Mouse (Mus musculus): Measurements from ENCODE around the gene Eno1. TPM values are rescaled to one million over a fixed set of nuclear protein-coding genes. Genes with fewer than 3 reads are reported as not detected.
"Not testable (repeated sequence)": the region's sequence is repeated elsewhere in the genome, so short reads cannot be mapped to it uniquely, and the experiment has no call there.

Gene Eno1
- polyA plus RNA-seq, 1 experiment from 2014 or later: 1,515 TPM

- H3K4me2 ChIP-seq (replicated peaks; ENCODE audit: low read depth, low read length); H3K36me3 ChIP-seq (ENCODE audit: control insufficient read depth, insufficient read depth, low read length); H3K27ac ChIP-seq (ENCODE audit: low read depth, low read length); H3K4me3 ChIP-seq (ENCODE audit: low read depth, low read length); H3K9me3 ChIP-seq (ENCODE audit: control insufficient read depth, low read length); DNase-seq (ENCODE audit: low spot score); H3K27me3 ChIP-seq (ENCODE audit: control insufficient read depth, insufficient read depth, low read length); ATAC-seq (ENCODE audit: low FRiP score); H3K9ac ChIP-seq (ENCODE audit: low read depth, low read length); H3K4me1 ChIP-seq (replicated peaks; ENCODE audit: control insufficient read depth, insufficient read depth, low read length): not testable (repeated sequence)
- 86% methylated on average over 5 of the region's 7 CpGs for WGBS
Observed at GRCm38 (mm10) chr4:150279336-150279735, 42.8 kb downstream of the Eno1 start.

GRCm38 (mm10) chr4:150280002-150280401 lies 43.5 kb downstream of the Eno1 start:
- 0 out of 2 replicates have a peak overlapping the region, but pooled peaks have one; percentile 97 for H3K27ac ChIP-seq (ENCODE audit: low read depth, low read length)
- H3K4me1 ChIP-seq (replicated peaks; ENCODE audit: control insufficient read depth, insufficient read depth, low read length): 0 out of 2 replicates have a peak, but pooled peaks cover 3% of the 10 kb centered on the region
- H3K9ac ChIP-seq (ENCODE audit: low read depth, low read length): no peak overlapping the region
- no peaks in the 10 kb centered on the region for H3K27me3 ChIP-seq (ENCODE audit: control insufficient read depth, insufficient read depth, low read length)
- H3K9me3 ChIP-seq (ENCODE audit: control insufficient read depth, low read length): no peaks in the 10 kb centered on the region
- DNase-seq (ENCODE audit: low spot score) (no peak), ATAC-seq (ENCODE audit: low FRiP score) (no peak)
- no peaks in the 10 kb centered on the region for H3K36me3 ChIP-seq (ENCODE audit: control insufficient read depth, insufficient read depth, low read length)
- H3K4me3 ChIP-seq (ENCODE audit: low read depth, low read length): no peak overlapping the region
- no peak overlapping the region for H3K4me2 ChIP-seq (replicated peaks; ENCODE audit: low read depth, low read length)
- 80% methylated on average over 2 of the region's 2 CpGs for WGBS

GRCm38 (mm10) chr4:150280459-150280858 lies 43.9 kb downstream of the Eno1 start:
- Histone ChIP-seq H3K9ac (ENCODE audit: low read depth, low read length) (no peak overlapping the region), H3K9me3 (ENCODE audit: control insufficient read depth, low read length) (no peaks in the 10 kb centered on the region), H3K4me2 (replicated peaks; ENCODE audit: low read depth, low read length) (peak overlapping the region; percentile 54), H3K27ac (ENCODE audit: low read depth, low read length) (peak overlapping the region; percentile 97), H3K4me3 (ENCODE audit: low read depth, low read length) (no peak overlapping the region; the same call in 1 of the 2 replicates), H3K4me1 (replicated peaks; ENCODE audit: control insufficient read depth, insufficient read depth, low read length) (0 out of 2 replicates have a peak, but pooled peaks cover 3% of the 10 kb centered on the region), H3K27me3 (ENCODE audit: control insufficient read depth, insufficient read depth, low read length) (no peaks in the 10 kb centered on the region), H3K36me3 (ENCODE audit: control insufficient read depth, insufficient read depth, low read length) (no peaks in the 10 kb centered on the region)
- DNase-seq (ENCODE audit: low spot score) (peak; percentile 41), ATAC-seq (ENCODE audit: low FRiP score) (no peak)
- 51% methylated on average over 4 of the region's 4 CpGs for WGBS

GRCm38 (mm10) chr4:150281018-150281761 lies 44.7 kb downstream of the Eno1 start, which contains the start of gene Rere:
Gene Rere, plus strand, starts transcription at chr4:150281646.
- ATAC-seq (ENCODE audit: low FRiP score): peak; percentile 97
- Histone ChIP-seq H3K27ac (ENCODE audit: low read depth, low read length) (peak within 1 kb of the TSS; percentile 97), H3K9ac (ENCODE audit: low read depth, low read length) (peak within 1 kb of the TSS; percentile 99), H3K27me3 (ENCODE audit: control insufficient read depth, insufficient read depth, low read length) (no peaks in the 10 kb centered on the region), H3K9me3 (ENCODE audit: control insufficient read depth, low read length) (no peaks in the 10 kb centered on the region), H3K4me3 (ENCODE audit: low read depth, low read length) (peak within 1 kb of the TSS; percentile 100), H3K36me3 (ENCODE audit: control insufficient read depth, insufficient read depth, low read length) (no peaks in the 10 kb centered on the region), H3K4me1 (replicated peaks; ENCODE audit: control insufficient read depth, insufficient read depth, low read length) (0 out of 2 replicates have a peak, but pooled peaks cover 3% of the 10 kb centered on the region), H3K4me2 (replicated peaks; ENCODE audit: low read depth, low read length) (peak within 1 kb of the TSS; percentile 54)
- peak; percentile 100 for DNase-seq (ENCODE audit: low spot score)
- WGBS: under 1% methylated on average over 57 of the region's 60 CpGs

- Histone ChIP-seq H3K4me1 (replicated peaks; ENCODE audit: control insufficient read depth, insufficient read depth, low read length) (0 out of 2 replicates have a peak, but pooled peaks cover 3% of the 10 kb centered on the region), H3K4me2 (replicated peaks; ENCODE audit: low read depth, low read length) (peak overlapping the region; percentile 46), H3K9ac (ENCODE audit: low read depth, low read length) (peak overlapping the region; percentile 99), H3K27me3 (ENCODE audit: control insufficient read depth, insufficient read depth, low read length) (no peaks in the 10 kb centered on the region), H3K36me3 (ENCODE audit: control insufficient read depth, insufficient read depth, low read length) (no peaks in the 10 kb centered on the region), H3K4me3 (ENCODE audit: low read depth, low read length) (peak overlapping the region; percentile 100), H3K27ac (ENCODE audit: low read depth, low read length) (peak overlapping the region; percentile 93), H3K9me3 (ENCODE audit: control insufficient read depth, low read length) (no peaks in the 10 kb centered on the region)
- peak; percentile 70 for DNase-seq (ENCODE audit: low spot score)
- 2% methylated on average over 47 of the region's 50 CpGs for WGBS
- ATAC-seq (ENCODE audit: low FRiP score): peak; percentile 33; the same call in 1 of the 2 replicates
Observed at GRCm38 (mm10) chr4:150281891-150282630, 45.5 kb downstream of the Eno1 start.

GRCm38 (mm10) chr4:150282631-150283334 lies 46.3 kb downstream of the Eno1 start:
- Histone ChIP-seq H3K4me3 (ENCODE audit: low read depth, low read length) (peak overlapping the region; percentile 100), H3K4me2 (replicated peaks; ENCODE audit: low read depth, low read length) (peak overlapping the region; percentile 46), H3K9ac (ENCODE audit: low read depth, low read length) (peak overlapping the region; percentile 99), H3K27ac (ENCODE audit: low read depth, low read length) (peak overlapping the region; percentile 80), H3K9me3 (ENCODE audit: control insufficient read depth, low read length) (no peaks in the 10 kb centered on the region), H3K36me3 (ENCODE audit: control insufficient read depth, insufficient read depth, low read length) (no peaks in the 10 kb centered on the region), H3K4me1 (replicated peaks; ENCODE audit: control insufficient read depth, insufficient read depth, low read length) (0 out of 2 replicates have a peak, but pooled peaks cover 3% of the 10 kb centered on the region), H3K27me3 (ENCODE audit: control insufficient read depth, insufficient read depth, low read length) (no peaks in the 10 kb centered on the region)
- ATAC-seq (ENCODE audit: low FRiP score) (no peak), DNase-seq (ENCODE audit: low spot score) (no peak)
- 9% methylated on average over 5 of the region's 5 CpGs for WGBS

- WGBS: 0% methylated on average over 2 of the region's 2 CpGs
- Histone ChIP-seq H3K4me3 (ENCODE audit: low read depth, low read length) (peak overlapping the region; percentile 100), H3K4me2 (replicated peaks; ENCODE audit: low read depth, low read length) (peak overlapping the region; percentile 46), H3K36me3 (ENCODE audit: control insufficient read depth, insufficient read depth, low read length) (no peaks in the 10 kb centered on the region), H3K27me3 (ENCODE audit: control insufficient read depth, insufficient read depth, low read length) (no peaks in the 10 kb centered on the region), H3K27ac (ENCODE audit: low read depth, low read length) (peak overlapping the region; percentile 80), H3K9me3 (ENCODE audit: control insufficient read depth, low read length) (no peaks in the 10 kb centered on the region), H3K9ac (ENCODE audit: low read depth, low read length) (peak overlapping the region; percentile 99), H3K4me1 (replicated peaks; ENCODE audit: control insufficient read depth, insufficient read depth, low read length) (0 out of 2 replicates have a peak, but pooled peaks cover 3% of the 10 kb centered on the region)
- DNase-seq (ENCODE audit: low spot score) (peak; percentile 52), ATAC-seq (ENCODE audit: low FRiP score) (no peak)
Observed at GRCm38 (mm10) chr4:150283335-150283638, 46.8 kb downstream of the Eno1 start.

GRCm38 (mm10) chr4:150283993-150284392 lies 47.5 kb downstream of the Eno1 start:
- Histone ChIP-seq H3K36me3 (ENCODE audit: control insufficient read depth, insufficient read depth, low read length) (no peaks in the 10 kb centered on the region), H3K4me2 (replicated peaks; ENCODE audit: low read depth, low read length) (peak overlapping the region; percentile 46), H3K9me3 (ENCODE audit: control insufficient read depth, low read length) (no peaks in the 10 kb centered on the region), H3K27me3 (ENCODE audit: control insufficient read depth, insufficient read depth, low read length) (no peaks in the 10 kb centered on the region), H3K9ac (ENCODE audit: low read depth, low read length) (peak overlapping the region; percentile 99; the same call in 1 of the 2 replicates), H3K4me3 (ENCODE audit: low read depth, low read length) (peak overlapping the region; percentile 100), H3K4me1 (replicated peaks; ENCODE audit: control insufficient read depth, insufficient read depth, low read length) (0 out of 2 replicates have a peak, but pooled peaks cover 3% of the 10 kb centered on the region), H3K27ac (ENCODE audit: low read depth, low read length) (peak overlapping the region; percentile 80)
- 9% methylated on average over 6 of the region's 6 CpGs for WGBS
- ATAC-seq (ENCODE audit: low FRiP score): no peak
- peak; percentile 67 for DNase-seq (ENCODE audit: low spot score)

Data from hindbrain, embryonic 11.5 days (tissue).